Mouse (Mus musculus) cerebellum, adult 2 months (tissue): ENCODE measurements around the gene Sprr1a.

Experiments
- CTCF ChIP-seq: fragments of 200-500 bp; IDR thresholded peaks from 2 replicates; pipeline ENCODE4 v1.5.1; 2011; ENCODE audit warnings: low read depth, mild to moderate bottlenecking, control low read depth, low read length, moderate library complexity, borderline replicate concordance; ENCODE audit not compliant: insufficient read depth
- POLR2A ChIP-seq: fragments of 200-500 bp; IDR thresholded peaks from 2 replicates; pipeline ENCODE4 v1.6.1; 2011; ENCODE audit warnings: low read length, control low read depth, borderline replicate concordance; ENCODE audit not compliant: insufficient read depth

- TF ChIP-seq POLR2A (no peak), CTCF (no peak)
Observed at GRCm38 (mm10) chr3:92470111-92470510, 15.6 kb downstream of the Sprr1a start.
